Mouse (Mus musculus): Measurements from ENCODE around the gene Reck. TPM values are rescaled to one million over a fixed set of nuclear protein-coding genes. Genes with fewer than 3 reads are reported as not detected.

The Reck gene
- 1 to 10 TPM; 2.2 to 2.5 TPM for total RNA-seq (2021)
- long read RNA-seq, experiment 1: 0 reads
- long read RNA-seq, experiment 2, full-length matches to known transcripts: 1 of 2 reads
- long read RNA-seq, experiment 2, partial matches to known transcripts: 0 of 2 reads
- long read RNA-seq, experiment 2, other reads (novel, unspliced or antisense): 1 of 2 reads

- intact Hi-C loops (cut with DNase I): no loop called here
- peak; percentile 78 to 83 for DNase-seq
Observed at GRCm38 (mm10) chr4:43875160-43875918, at the start of gene Reck. Gene Reck, plus strand, starts transcription at chr4:43875530.

GRCm38 (mm10) chr4:43828806-43829205 lies 46.5 kb upstream of the Reck start:
- DNase-seq: no peak
- intact Hi-C loops (cut with DNase I): no loop called here

GRCm38 (mm10) chr4:43832031-43832430 lies 43.3 kb upstream of the Reck start:
- intact Hi-C loops (cut with DNase I): no loop called here

GRCm38 (mm10) chr4:43833752-43834151 lies 41.6 kb upstream of the Reck start:
- intact Hi-C loops (cut with DNase I): no loop called here

More at GRCm38 (mm10) chr4:43832031-43832430, 43.3 kb upstream of the Reck start:
- no peak for DNase-seq

GRCm38 (mm10) chr4:43834749-43835148 lies 40.6 kb upstream of the Reck start:
- intact Hi-C loops (cut with DNase I): no loop called here
- no peak for DNase-seq

More at GRCm38 (mm10) chr4:43833752-43834151, 41.6 kb upstream of the Reck start:
- no peak for DNase-seq

GRCm38 (mm10) chr4:43838326-43838725 lies 37.0 kb upstream of the Reck start:
- intact Hi-C loops (cut with DNase I): no loop called here
- DNase-seq: no peak

GRCm38 (mm10) chr4:43840101-43840500 lies 35.2 kb upstream of the Reck start, which contains the start of gene Olfr157:
Gene Olfr157, minus strand, starts transcription at chr4:43840201.
- intact Hi-C loops (cut with DNase I): no loop called here
- DNase-seq: no peak

GRCm38 (mm10) chr4:43851265-43851664 lies 24.1 kb upstream of the Reck start, which contains the start of gene Olfr155:
Gene Olfr155, plus strand, starts transcription at chr4:43851565.
- DNase-seq: no peak
- intact Hi-C loops (cut with DNase I): no loop called here

- intact Hi-C loops (cut with DNase I): no loop called here
Observed at GRCm38 (mm10) chr4:43854101-43854500, 21.2 kb upstream of the Reck start.

GRCm38 (mm10) chr4:43859886-43860285 lies 15.4 kb upstream of the Reck start:
- intact Hi-C loops (cut with DNase I): loop anchor here (2.0 to 10.0 kb wide), 2 partner anchors 99 to 225 kb away; partner anchors contain the start of gene Npr2
- DNase-seq: no peak

More at GRCm38 (mm10) chr4:43854101-43854500, 21.2 kb upstream of the Reck start:
- no peak for DNase-seq

- DNase-seq: peak; percentile 38 to 48
- intact Hi-C loops (cut with DNase I): loop anchor here (1.0 to 10.0 kb wide), 2 partner anchors 116 to 226 kb away; partner anchors contain the start of gene Npr2
Observed at GRCm38 (mm10) chr4:43860744-43861519, 14.4 kb upstream of the Reck start.

- intact Hi-C loops (cut with DNase I): loop anchor here (10.0 kb wide), 1 partner anchor 228 kb away; the partner anchor contains the start of gene Npr2
- no peak for DNase-seq
Observed at GRCm38 (mm10) chr4:43863298-43863697, 12.0 kb upstream of the Reck start.

GRCm38 (mm10) chr4:43869821-43870220 lies 5.5 kb upstream of the Reck start:
- intact Hi-C loops (cut with DNase I): loop anchor here (10.0 kb wide), 1 partner anchor 235 kb away; the partner anchor contains the start of gene Npr2

GRCm38 (mm10) chr4:43874501-43874900 lies 829 bp upstream of the Reck start:
- intact Hi-C loops (cut with DNase I): no loop called here
- no peak for DNase-seq

More at GRCm38 (mm10) chr4:43869821-43870220, 5.5 kb upstream of the Reck start:
- DNase-seq: no peak

GRCm38 (mm10) chr4:43875919-43876411 lies 635 bp downstream of the Reck start:
- intact Hi-C loops (cut with DNase I): no loop called here
- peak in 1 of 2 experiments; percentile 19 for DNase-seq

GRCm38 (mm10) chr4:43877230-43877629 lies 1.9 kb downstream of the Reck start:
- intact Hi-C loops (cut with DNase I): no loop called here
- DNase-seq: no peak

GRCm38 (mm10) chr4:43878121-43878776 lies 2.9 kb downstream of the Reck start:
- DNase-seq: no peak

GRCm38 (mm10) chr4:43879566-43879965 lies 4.2 kb downstream of the Reck start:
- no peak for DNase-seq
- intact Hi-C loops (cut with DNase I): no loop called here

More at GRCm38 (mm10) chr4:43878121-43878776, 2.9 kb downstream of the Reck start:
- intact Hi-C loops (cut with DNase I): no loop called here

- no peak for DNase-seq
- intact Hi-C loops (cut with DNase I): no loop called here
Observed at GRCm38 (mm10) chr4:43884196-43884595, 8.9 kb downstream of the Reck start.

- intact Hi-C loops (cut with DNase I): no loop called here
- no peak for DNase-seq
Observed at GRCm38 (mm10) chr4:43891247-43891646, 15.9 kb downstream of the Reck start.

All from gastrocnemius, postnatal 36 days (tissue).